Mouse (Mus musculus) C2C12 (cell line): ENCODE results near the gene Dpp10. TPM values are rescaled to one million over a fixed set of nuclear protein-coding genes. Genes with fewer than 3 reads are reported as not detected.

Experiments
- H3K27me3 ChIP-seq: one replicate; pipeline ENCODE4 v1.6.1; 2011; ENCODE audit not compliant: control insufficient read depth, insufficient read depth, insufficient read length
- H3K36me3 ChIP-seq: one replicate; pipeline ENCODE4 v1.6.1; 2011; ENCODE audit not compliant: control insufficient read depth, insufficient read depth
- H3K4me3 ChIP-seq: one replicate; pipeline ENCODE4 v1.5.1; 2011; ENCODE audit warnings: mild to moderate bottlenecking, control low read depth; ENCODE audit not compliant: poor library complexity, insufficient read depth, severe bottlenecking
- H3K79me2 ChIP-seq: one replicate; pipeline ENCODE4 v1.6.1; 2011; ENCODE audit not compliant: control insufficient read depth, insufficient read depth
- H3K79me3 ChIP-seq: one replicate; pipeline ENCODE4 v1.6.1; 2011; ENCODE audit warnings: low read depth, control low read depth
- H3ac ChIP-seq: one replicate; pipeline ENCODE3; 2011; ENCODE audit warnings: low read depth; ENCODE audit not compliant: control insufficient read depth, insufficient read length
- CEBPB ChIP-seq: IDR thresholded peaks from one replicate; pipeline ENCODE4 v1.6.1; 2011; ENCODE audit warnings: low read depth, mild to moderate bottlenecking, control low read depth, moderate library complexity
- CTCF ChIP-seq: IDR thresholded peaks from one replicate; pipeline ENCODE4 v1.5.1; 2011; ENCODE audit not compliant: control insufficient read depth, insufficient read depth, insufficient read length
- FOSL1 ChIP-seq: IDR thresholded peaks from one replicate; pipeline ENCODE4 v1.8.0; 2011; ENCODE audit warnings: mild to moderate bottlenecking, low read length; ENCODE audit not compliant: poor library complexity, insufficient read depth, severe bottlenecking
- MAX ChIP-seq: IDR thresholded peaks from one replicate; pipeline ENCODE4 v1.6.1; 2011; ENCODE audit warnings: mild to moderate bottlenecking, control low read depth
- MYOD1 ChIP-seq: IDR thresholded peaks from one replicate; pipeline ENCODE4 v1.6.1; 2011; ENCODE audit warnings: low read depth; ENCODE audit not compliant: control insufficient read depth, insufficient read length
- MYOG ChIP-seq: IDR thresholded peaks from one replicate; pipeline ENCODE4 v1.6.1; 2011; ENCODE audit not compliant: control insufficient read depth, insufficient read length; ENCODE audit errors: extremely low read depth
- USF1 ChIP-seq: IDR thresholded peaks from one replicate; pipeline ENCODE4 v1.6.1; 2011; ENCODE audit warnings: low read depth, mild to moderate bottlenecking, control low read depth, moderate library complexity
- polyA plus RNA-seq: library from polyadenylated mRNA; unstranded; fragments of >200 nt; fragmentation: generic; extraction: Trizol; gene quantifications from one replicate; pipeline ENCODE4 v1.2.1, GENCODE M21; 2012; ENCODE audit warnings: missing spikeins

Gene Dpp10
- polyA plus RNA-seq, 1 experiment = not detected

DNA sequence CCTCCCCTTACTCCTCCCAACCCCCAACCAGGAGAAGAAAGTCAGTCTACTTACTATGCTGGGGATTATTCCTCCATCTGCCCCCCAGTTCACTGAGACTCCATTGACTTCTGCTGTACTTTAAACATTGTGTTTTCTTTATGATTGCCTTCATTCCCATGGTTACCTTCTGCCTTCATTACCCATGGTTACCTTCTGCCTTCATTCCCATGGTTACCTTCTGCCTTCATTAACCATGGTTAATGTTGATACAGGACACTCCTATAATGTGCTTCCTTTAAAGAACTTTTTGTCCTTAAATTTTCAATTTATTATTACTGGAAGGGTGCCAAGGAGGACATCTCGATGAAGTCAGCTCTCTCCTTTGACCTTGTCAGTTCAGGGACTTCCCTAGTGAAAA, 158.1 kb downstream of the Dpp10 start:
- TF ChIP-seq MYOD1 (no peak), MYOG (no peak), CTCF (no peak), FOSL1 (no peak), CEBPB (no peak), MAX (no peak)
- no peaks in the 10 kb centered on the region for H3K79me2 ChIP-seq
- H3K36me3 ChIP-seq = no peaks in the 10 kb centered on the region
- no peak overlapping the region for H3ac ChIP-seq
- no peaks in the 10 kb centered on the region for H3K27me3 ChIP-seq
- H3K4me3 ChIP-seq = no peak overlapping the region
- no peaks in the 10 kb centered on the region for H3K79me3 ChIP-seq

DNA sequence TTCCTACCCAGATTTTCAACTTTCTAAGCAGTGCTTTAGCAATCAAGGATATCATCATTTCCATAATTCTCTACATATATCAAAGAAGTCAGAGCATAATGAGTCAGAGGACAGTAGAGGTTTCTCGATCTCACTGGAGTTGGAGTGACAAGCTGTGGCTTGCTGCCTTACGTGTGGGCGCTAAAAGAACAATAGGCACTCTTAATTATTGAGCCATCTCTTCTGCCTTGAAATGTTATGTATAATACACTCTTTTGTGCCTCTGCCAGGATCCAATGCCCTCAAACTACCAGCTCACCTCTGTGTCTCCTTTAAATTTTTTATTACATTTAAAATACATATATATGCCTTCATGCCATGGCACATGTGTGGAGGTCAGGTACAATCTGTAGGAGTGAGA, 198.5 kb downstream of the Dpp10 start:
- Histone ChIP-seq H3K79me3 (no peaks in the 10 kb centered on the region), H3K36me3 (no peaks in the 10 kb centered on the region), H3ac (no peak overlapping the region), H3K79me2 (no peaks in the 10 kb centered on the region), H3K4me3 (no peak overlapping the region), H3K27me3 (no peaks in the 10 kb centered on the region)
- TF ChIP-seq MAX (no peak), MYOD1 (no peak), CTCF (no peak), CEBPB (no peak), USF1 (no peak), MYOG (no peak), FOSL1 (no peak)

DNA sequence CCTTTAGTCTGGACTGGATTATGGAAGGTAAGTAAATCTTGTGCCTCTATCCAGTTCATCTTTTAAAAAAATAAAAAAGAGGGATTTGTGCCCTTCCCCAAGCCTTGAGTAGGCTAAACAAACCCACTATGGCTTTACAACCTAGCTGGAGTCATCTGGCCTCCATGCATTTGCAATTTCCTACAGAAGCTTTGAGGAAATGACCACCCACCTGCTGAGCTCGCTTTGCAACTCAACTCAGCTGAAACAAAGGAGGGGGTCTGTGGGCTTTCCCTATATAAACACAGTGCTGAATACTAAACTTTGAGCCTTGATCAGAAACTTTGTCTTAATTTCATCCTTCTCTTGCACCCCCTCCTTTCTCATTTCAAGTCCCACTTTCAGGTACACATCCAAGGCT, 244.2 kb downstream of the Dpp10 start:
- Histone ChIP-seq H3K27me3 (no peaks in the 10 kb centered on the region), H3K79me3 (no peaks in the 10 kb centered on the region), H3K4me3 (no peak overlapping the region), H3K36me3 (no peaks in the 10 kb centered on the region), H3ac (no peak overlapping the region), H3K79me2 (no peaks in the 10 kb centered on the region)
- TF ChIP-seq MAX (no peak), CTCF (no peak)

DNA sequence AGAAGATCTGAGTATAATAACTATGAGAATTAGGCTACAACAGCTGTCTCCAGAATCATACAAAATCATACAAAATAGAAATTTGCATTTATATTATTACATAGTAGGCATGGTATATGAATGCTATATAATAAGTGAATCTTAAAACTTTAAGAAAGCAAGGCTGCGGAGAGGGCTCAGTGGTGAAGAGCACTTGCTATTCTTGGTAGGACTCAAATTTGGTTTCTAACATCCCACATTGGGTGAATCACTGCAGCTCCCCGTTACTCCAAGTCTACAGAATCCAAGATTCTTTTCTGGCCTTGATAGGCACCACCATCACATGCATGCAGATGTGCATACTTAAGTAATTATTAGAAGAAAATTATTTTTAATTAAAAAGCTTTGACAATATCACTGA, 279.8 kb downstream of the Dpp10 start:
- H3K79me3 ChIP-seq = no peaks in the 10 kb centered on the region
- no peaks in the 10 kb centered on the region for H3K36me3 ChIP-seq
- H3K4me3 ChIP-seq = no peak overlapping the region
- H3ac ChIP-seq = no peak overlapping the region
- no peaks in the 10 kb centered on the region for H3K27me3 ChIP-seq
- no peaks in the 10 kb centered on the region for H3K79me2 ChIP-seq
- TF ChIP-seq MAX = no peak
- TF ChIP-seq FOSL1 = no peak
- no peak for TF ChIP-seq MYOG
- no peak for TF ChIP-seq CTCF
- TF ChIP-seq MYOD1 = no peak
- no peak for TF ChIP-seq USF1
- no peak for TF ChIP-seq CEBPB

DNA sequence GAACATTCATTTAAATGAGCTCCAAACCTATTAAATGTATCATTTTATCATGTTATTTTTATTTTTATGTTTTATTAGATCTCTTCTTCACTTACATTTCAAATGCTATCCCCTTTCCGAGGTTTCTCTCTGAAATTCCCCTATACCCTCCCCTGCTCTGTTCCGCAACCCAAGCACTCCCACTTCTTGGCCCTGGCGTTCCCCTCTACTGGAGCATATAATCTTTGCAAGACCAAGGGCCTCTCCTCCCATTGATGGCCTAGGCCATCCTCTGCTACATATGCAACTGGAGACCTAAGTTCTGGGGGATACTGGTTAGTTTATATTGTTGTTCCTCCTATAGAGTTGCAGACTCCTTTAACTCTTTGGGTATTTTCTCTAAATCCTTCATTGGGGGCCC, 283.1 kb downstream of the Dpp10 start:
- Histone ChIP-seq H3ac (no peak overlapping the region), H3K36me3 (no peaks in the 10 kb centered on the region), H3K4me3 (no peak overlapping the region), H3K79me2 (no peaks in the 10 kb centered on the region), H3K27me3 (no peaks in the 10 kb centered on the region), H3K79me3 (no peaks in the 10 kb centered on the region)
- TF ChIP-seq MYOD1 = no peak
- no peak for TF ChIP-seq CTCF
- TF ChIP-seq MAX = no peak
- TF ChIP-seq USF1 = no peak
- no peak for TF ChIP-seq FOSL1
- TF ChIP-seq CEBPB = no peak
- TF ChIP-seq MYOG = no peak

DNA sequence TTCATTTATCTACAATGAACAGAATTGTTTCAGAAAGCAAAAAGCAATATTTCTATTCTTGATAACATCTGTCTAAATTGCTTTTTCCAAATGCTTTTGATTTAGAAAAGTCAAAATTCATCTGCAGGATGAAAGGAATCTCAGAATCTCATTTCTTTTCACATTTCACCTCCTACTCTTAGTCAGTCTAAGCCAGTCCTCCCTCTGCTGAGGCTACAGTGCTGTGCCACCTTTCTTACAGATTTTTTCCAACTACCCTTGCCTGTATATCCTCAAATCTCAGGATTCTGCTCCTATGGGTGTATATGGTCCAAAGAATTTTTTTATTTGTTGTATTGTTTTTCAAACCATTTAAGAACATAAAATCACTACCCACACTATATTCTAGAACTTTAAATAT, 289.3 kb downstream of the Dpp10 start:
- H3K27me3 ChIP-seq = no peaks in the 10 kb centered on the region
- no peak overlapping the region for H3K4me3 ChIP-seq
- TF ChIP-seq FOSL1 (no peak), USF1 (no peak), MAX (no peak), MYOG (no peak), CTCF (no peak), CEBPB (no peak), MYOD1 (no peak)
- no peaks in the 10 kb centered on the region for H3K79me2 ChIP-seq
- no peaks in the 10 kb centered on the region for H3K36me3 ChIP-seq
- no peaks in the 10 kb centered on the region for H3K79me3 ChIP-seq
- no peak overlapping the region for H3ac ChIP-seq
